Mouse (Mus musculus) liver, embryonic 11.5 days (tissue): ENCODE data around the gene Pcgf2. TPM values are rescaled to one million over a fixed set of nuclear protein-coding genes. Genes with fewer than 3 reads are reported as not detected.
"Not testable (repeated sequence)": the region's sequence is repeated elsewhere in the genome, so short reads cannot be mapped to it uniquely, and the experiment has no call there.

ENCODE experiments used
- ATAC-seq: fragments of 200-750 bp; cut with Nextera tagmentation; replicated peaks from 2 replicates; pipeline ENCODE4 v1.8.0; 2017; ENCODE audit warnings: moderate number of reproducible peaks, mild to moderate bottlenecking, moderate TSS enrichment, moderate library complexity; ENCODE audit not compliant: low FRiP score
- DNase-seq: peaks from one replicate; pipeline ENCODE4 v3.0.0-alpha.2; 2017; ENCODE audit warnings: low spot score
- H3K27ac ChIP-seq: fragments of 300-500 bp; sonication (generic); 2 replicates; pipeline ENCODE4 v1.5.1; 2014; ENCODE audit warnings: mild to moderate bottlenecking, low read depth, low read length, control low read depth
- H3K27me3 ChIP-seq: fragments of 300-500 bp; sonication (generic); replicated peaks from 2 replicates; pipeline ENCODE4 v1.6.1; 2014; ENCODE audit warnings: low read length, mixed read lengths; ENCODE audit not compliant: control insufficient read depth, insufficient read depth
- H3K36me3 ChIP-seq: fragments of 300-500 bp; sonication (generic); 2 replicates; pipeline ENCODE4 v1.6.1; 2014; ENCODE audit warnings: mild to moderate bottlenecking, low read length, moderate library complexity, mixed read lengths; ENCODE audit not compliant: control insufficient read depth, insufficient read depth
- H3K4me1 ChIP-seq: fragments of 300-500 bp; sonication (generic); replicated peaks from 2 replicates; pipeline ENCODE4 v1.6.1; 2014; ENCODE audit warnings: low read length, mixed read lengths; ENCODE audit not compliant: control insufficient read depth, insufficient read depth
- H3K4me2 ChIP-seq: fragments of 300-500 bp; sonication (generic); 2 replicates; pipeline ENCODE4 v1.6.1; 2014; ENCODE audit warnings: mild to moderate bottlenecking, control low read depth, moderate library complexity
- H3K4me3 ChIP-seq: fragments of 300-500 bp; sonication (generic); 2 replicates; pipeline ENCODE4 v1.5.1; 2014; ENCODE audit warnings: low read depth, low read length, control low read depth
- H3K9ac ChIP-seq: fragments of 300-500 bp; sonication (generic); 2 replicates; pipeline ENCODE4 v1.6.1; 2014; ENCODE audit warnings: low read depth, low read length, control low read depth
- H3K9me3 ChIP-seq: fragments of 300-500 bp; sonication (generic); 2 replicates; pipeline ENCODE4 v1.6.1; 2016; ENCODE audit warnings: low read length, inconsistent platforms, mixed read lengths; ENCODE audit not compliant: control insufficient read depth
- WGBS: fragments of 180-500 bp; shearing (Covaris S2); extraction: QIAGEN DNeasy Blood & Tissue Kit; methylation state at CpG from one replicate; pipeline ENCODE4 v1.1.7; 2014; 5-methylcytosine and 5-hydroxymethylcytosine counted together
- polyA plus RNA-seq: library from polyadenylated mRNA; unstranded; fragments of >200 nt; fragmentation: Nextera tagmentation; extraction: Ambion mirVana; gene quantifications from 2 replicates; pipeline ENCODE4 v1.2.1, GENCODE M21; 2014

Gene Pcgf2
- polyA plus RNA-seq, 1 experiment from 2014 or later: 13.2 TPM

- no peak overlapping the region for H3K9ac ChIP-seq
- 86% methylated on average over 5 of the region's 5 CpGs for WGBS
- H3K36me3 ChIP-seq: peaks cover 3% of the 10 kb centered on the region
- H3K4me2 ChIP-seq: no peak overlapping the region
- peaks cover 13% of the 10 kb centered on the region for H3K4me1 ChIP-seq
- no peak for ATAC-seq
- no peak for DNase-seq
- H3K4me3 ChIP-seq: no peak overlapping the region
- no peaks in the 10 kb centered on the region for H3K9me3 ChIP-seq
- no peaks in the 10 kb centered on the region for H3K27me3 ChIP-seq
- no peak overlapping the region for H3K27ac ChIP-seq
Measured at GRCm38 (mm10) chr11:97742157-97742556, 41.9 kb upstream of the Pcgf2 start.

GRCm38 (mm10) chr11:97740190-97740589, 39.9 kb upstream of the Pcgf2 start:
- H3K36me3 ChIP-seq: no peaks in the 10 kb centered on the region
- H3K4me3 ChIP-seq: no peak overlapping the region
- H3K27ac ChIP-seq: no peak overlapping the region
- peak overlapping the region; percentile 13; the same call in 1 of the 2 replicates for H3K4me2 ChIP-seq
- DNase-seq (no peak), ATAC-seq (no peak)
- H3K4me1 ChIP-seq: peaks cover 13% of the 10 kb centered on the region
- 58% methylated on average over 7 of the region's 7 CpGs for whole genome bisulfite sequencing
- H3K9me3 ChIP-seq: no peaks in the 10 kb centered on the region
- H3K9ac ChIP-seq: no peak overlapping the region
- H3K27me3 ChIP-seq: no peaks in the 10 kb centered on the region

- Histone ChIP-seq H3K4me3 (no peak overlapping the region), H3K4me1 (peaks cover 13% of the 10 kb centered on the region), H3K4me2 (no peak overlapping the region), H3K27me3 (no peaks in the 10 kb centered on the region), H3K9me3 (no peaks in the 10 kb centered on the region), H3K9ac (no peak overlapping the region), H3K27ac (no peak overlapping the region), H3K36me3 (no peaks in the 10 kb centered on the region)
- ATAC-seq (no peak), DNase-seq (no peak)
- 84% methylated on average over 3 of the region's 3 CpGs for WGBS
Measured at GRCm38 (mm10) chr11:97739155-97739554, 38.9 kb upstream of the Pcgf2 start.

- ATAC-seq (no peak), DNase-seq (no peak)
- 63% methylated on average over 6 of the region's 6 CpGs for WGBS
Measured at GRCm38 (mm10) chr11:97738703-97739102, 38.4 kb upstream of the Pcgf2 start.

GRCm38 (mm10) chr11:97737600-97737999, 37.3 kb upstream of the Pcgf2 start:
- Histone ChIP-seq H3K4me2 (no peak overlapping the region), H3K36me3 (no peaks in the 10 kb centered on the region), H3K9me3 (no peaks in the 10 kb centered on the region), H3K9ac (no peak overlapping the region), H3K4me1 (peaks cover 7% of the 10 kb centered on the region; the same call in 1 of the 2 replicates), H3K4me3 (no peak overlapping the region), H3K27ac (no peak overlapping the region), H3K27me3 (no peaks in the 10 kb centered on the region)
- ATAC-seq (no peak), DNase-seq (no peak)
- 80% methylated on average over 4 of the region's 4 CpGs for WGBS

More at GRCm38 (mm10) chr11:97738703-97739102, 38.4 kb upstream of the Pcgf2 start:
- H3K36me3 ChIP-seq: no peaks in the 10 kb centered on the region
- H3K4me2 ChIP-seq: no peak overlapping the region
- no peaks in the 10 kb centered on the region for H3K27me3 ChIP-seq
- H3K9ac ChIP-seq: no peak overlapping the region
- H3K9me3 ChIP-seq: no peaks in the 10 kb centered on the region
- H3K27ac ChIP-seq: no peak overlapping the region
- H3K4me1 ChIP-seq: peaks cover 13% of the 10 kb centered on the region
- no peak overlapping the region for H3K4me3 ChIP-seq

GRCm38 (mm10) chr11:97736645-97737044, 36.3 kb upstream of the Pcgf2 start:
- Histone ChIP-seq H3K27ac (no peak overlapping the region), H3K4me1 (0 out of 2 replicates have a peak, but pooled peaks cover 2% of the 10 kb centered on the region), H3K9me3 (no peaks in the 10 kb centered on the region), H3K4me3 (no peak overlapping the region), H3K36me3 (peaks cover 2% of the 10 kb centered on the region; the same call in 1 of the 2 replicates), H3K27me3 (no peaks in the 10 kb centered on the region), H3K4me2 (no peak overlapping the region), H3K9ac (no peak overlapping the region)
- ATAC-seq: no peak
- WGBS: 79% methylated on average over 5 of the region's 5 CpGs
- DNase-seq: no peak

GRCm38 (mm10) chr11:97734810-97735209, 34.5 kb upstream of the Pcgf2 start:
- H3K9ac ChIP-seq, H3K36me3 ChIP-seq, H3K9me3 ChIP-seq, H3K4me1 ChIP-seq, ATAC-seq, DNase-seq, H3K27ac ChIP-seq, H3K4me2 ChIP-seq, H3K27me3 ChIP-seq, H3K4me3 ChIP-seq: not testable (repeated sequence)
- WGBS: 74% methylated on average over 5 of the region's 5 CpGs

GRCm38 (mm10) chr11:97733689-97734088, 33.4 kb upstream of the Pcgf2 start:
- Histone ChIP-seq H3K4me1 (peaks cover 8% of the 10 kb centered on the region; the same call in 1 of the 2 replicates), H3K4me2 (no peak overlapping the region), H3K27me3 (no peaks in the 10 kb centered on the region), H3K27ac (0 out of 2 replicates have a peak overlapping the region, but pooled peaks have one; percentile 1), H3K9me3 (no peaks in the 10 kb centered on the region), H3K9ac (no peak overlapping the region), H3K36me3 (peaks cover 8% of the 10 kb centered on the region; the same call in 1 of the 2 replicates), H3K4me3 (no peak overlapping the region)
- ATAC-seq (no peak), DNase-seq (no peak)
- WGBS: 43% methylated on average over 10 of the region's 10 CpGs

GRCm38 (mm10) chr11:97728730-97729129, 28.4 kb upstream of the Pcgf2 start:
- Histone ChIP-seq H3K9ac (no peak overlapping the region), H3K4me3 (no peak overlapping the region), H3K9me3 (no peaks in the 10 kb centered on the region), H3K27ac (0 out of 2 replicates have a peak overlapping the region, but pooled peaks have one; percentile 46), H3K4me1 (peaks cover 8% of the 10 kb centered on the region; the same call in 1 of the 2 replicates), H3K36me3 (peaks cover 30% of the 10 kb centered on the region), H3K27me3 (no peaks in the 10 kb centered on the region), H3K4me2 (no peak overlapping the region)
- no peak for DNase-seq
- WGBS: 68% methylated on average over 7 of the region's 7 CpGs
- ATAC-seq: no peak
